Mouse (Mus musculus): ENCODE measurements at regions not wholly inside any gene's neighbourhood (a gene's known extent, or its start where the extent isn't known, plus 50 kb on each side); places are given as distances from the start of the nearest gene placed in this dataset.

GRCm38 (mm10) chr10:96957019-96957418, 340.2 kb downstream of the Btg1 start:
- ChIA-PET CTCF (no interaction called here), POLR2A (no interaction called here)

- CTCF ChIA-PET: no interaction called here
Observed at GRCm38 (mm10) chr10:96969825-96970224, 353.0 kb downstream of the Btg1 start.

GRCm38 (mm10) chr10:96970737-96971136, 353.9 kb downstream of the Btg1 start:
- POLR2A ChIA-PET: no interaction called here

More at GRCm38 (mm10) chr10:96969825-96970224, 353.0 kb downstream of the Btg1 start:
- POLR2A ChIA-PET: no interaction called here

GRCm38 (mm10) chr10:96971810-96972209, 355.0 kb downstream of the Btg1 start:
- ChIA-PET CTCF (no interaction called here), POLR2A (no interaction called here)

More at GRCm38 (mm10) chr10:96970737-96971136, 353.9 kb downstream of the Btg1 start:
- CTCF ChIA-PET: no interaction called here

- ChIA-PET POLR2A (no interaction called here), CTCF (no interaction called here)
Observed at GRCm38 (mm10) chr10:96974326-96974977, 357.6 kb downstream of the Btg1 start.

- ChIA-PET POLR2A (no interaction called here), CTCF (no interaction called here)
Observed at GRCm38 (mm10) chr10:96976691-96977090, 359.9 kb downstream of the Btg1 start.

- POLR2A ChIA-PET: no interaction called here
- CTCF ChIA-PET: no interaction called here
Observed at GRCm38 (mm10) chr10:96980494-96980831, 363.7 kb downstream of the Btg1 start.

GRCm38 (mm10) chr10:96980832-96981515, 364.2 kb downstream of the Btg1 start:
- POLR2A ChIA-PET: no interaction called here
- CTCF ChIA-PET: no interaction called here

GRCm38 (mm10) chr10:96981516-96981869, 364.7 kb downstream of the Btg1 start:
- POLR2A ChIA-PET: no interaction called here
- CTCF ChIA-PET: no interaction called here

- ChIA-PET CTCF (no interaction called here), POLR2A (no interaction called here)
Observed at GRCm38 (mm10) chr10:97000871-97001270, 384.1 kb downstream of the Btg1 start.

- ChIA-PET CTCF (no interaction called here), POLR2A (no interaction called here)
Observed at GRCm38 (mm10) chr10:97008873-97009272, 392.1 kb downstream of the Btg1 start.

GRCm38 (mm10) chr10:97009859-97010258, 393.1 kb downstream of the Btg1 start:
- ChIA-PET POLR2A (no interaction called here), CTCF (no interaction called here)

GRCm38 (mm10) chr10:97018641-97019040, 401.8 kb downstream of the Btg1 start:
- ChIA-PET POLR2A (no interaction called here), CTCF (no interaction called here)

- ChIA-PET POLR2A (interaction anchor here in 1 of 4 experiments (1.3 kb wide), 1 partner anchor 412 kb away, joined by 3 read pairs; the partner anchor contains the start of gene Btg1), CTCF (interaction anchor here in 1 of 4 experiments (0.5 kb wide), 1 partner anchor 696 kb away, joined by 6 read pairs; no protein-coding TSS in a partner anchor)
Observed at GRCm38 (mm10) chr10:97028776-97029175, 412.0 kb downstream of the Btg1 start.

- ChIA-PET CTCF (no interaction called here), POLR2A (interaction anchor here in 1 of 4 experiments (0.8 kb wide), 1 partner anchor 414 kb away, joined by 3 read pairs; the partner anchor contains the start of gene Btg1)
Observed at GRCm38 (mm10) chr10:97030996-97031395, 414.2 kb downstream of the Btg1 start.

GRCm38 (mm10) chr10:97035371-97035786, 418.6 kb downstream of the Btg1 start:
- POLR2A ChIA-PET: interaction anchor here in 1 of 4 experiments (0.6 to 1.2 kb wide), 3 partner anchors 14 to 419 kb away, joined by 3 to 6 read pairs (median 4); partner anchors contain the start of gene Btg1
- CTCF ChIA-PET: interaction anchor here in 2 of 4 experiments (0.6 to 1.1 kb wide), 2 partner anchors 29 to 278 kb away, joined by 3 to 7 read pairs; no protein-coding TSS in a partner anchor

- POLR2A ChIA-PET: interaction anchor here in 1 of 4 experiments (2.9 kb wide), 1 partner anchor 421 kb away, joined by 10 read pairs; the partner anchor contains the start of gene Btg1
- CTCF ChIA-PET: no interaction called here
Observed at GRCm38 (mm10) chr10:97038025-97038424, 421.2 kb downstream of the Btg1 start.

GRCm38 (mm10) chr10:97047566-97047965, 430.8 kb downstream of the Btg1 start:
- ChIA-PET CTCF (no interaction called here), POLR2A (no interaction called here)

- CTCF ChIA-PET: no interaction called here
- POLR2A ChIA-PET: no interaction called here
Observed at GRCm38 (mm10) chr10:97047996-97048395, 431.2 kb downstream of the Btg1 start.

- ChIA-PET CTCF (no interaction called here), POLR2A (no interaction called here)
Observed at GRCm38 (mm10) chr10:97054472-97054871, 424.9 kb upstream of the Dcn start.

GRCm38 (mm10) chr10:97061961-97062360, 417.4 kb upstream of the Dcn start:
- CTCF ChIA-PET: no interaction called here
- POLR2A ChIA-PET: interaction anchor here in 1 of 4 experiments (0.6 to 1.2 kb wide), 2 partner anchors 122 to 204 kb away, joined by 3 to 4 read pairs; no protein-coding TSS in a partner anchor

Data from embryonic stem cell, embryonic (primary cell).